Mouse (Mus musculus) hindbrain, embryonic 13.5 days (tissue): Measurements from ENCODE around the gene Mboat2. TPM values are rescaled to one million over a fixed set of nuclear protein-coding genes. Genes with fewer than 3 reads are reported as not detected.
A peak's percentile ranks its signal among the peaks of the same experiment; 100 is the strongest.

ENCODE experiments used
- ATAC-seq: fragments of 200-750 bp; cut with Nextera tagmentation; 2 replicates; pipeline ENCODE4 v1.8.0; 2017; ENCODE audit warnings: moderate TSS enrichment; ENCODE audit not compliant: low FRiP score
- H3K27ac ChIP-seq: fragments of 300-500 bp; sonication (generic); 2 replicates; pipeline ENCODE4 v1.5.1; 2015; ENCODE audit warnings: inconsistent platforms, mild to moderate bottlenecking, moderate library complexity
- H3K27me3 ChIP-seq: fragments of 300-500 bp; sonication (generic); 2 replicates; pipeline ENCODE4 v1.6.1; 2015; ENCODE audit warnings: mild to moderate bottlenecking, inconsistent platforms
- H3K36me3 ChIP-seq: fragments of 300-500 bp; sonication (generic); 2 replicates; pipeline ENCODE4 v1.6.1; 2015; ENCODE audit warnings: mild to moderate bottlenecking, inconsistent platforms
- H3K4me1 ChIP-seq: fragments of 300-500 bp; sonication (generic); replicated peaks from 2 replicates; pipeline ENCODE4 v1.6.1; 2015; ENCODE audit warnings: inconsistent platforms
- H3K4me2 ChIP-seq: fragments of 300-500 bp; sonication (generic); 2 replicates; pipeline ENCODE4 v1.6.1; 2015; ENCODE audit warnings: inconsistent platforms, mild to moderate bottlenecking, moderate library complexity
- H3K4me3 ChIP-seq: fragments of 300-500 bp; sonication (generic); 2 replicates; pipeline ENCODE4 v1.5.1; 2015; ENCODE audit warnings: mild to moderate bottlenecking, inconsistent platforms
- H3K9ac ChIP-seq: fragments of 300-500 bp; sonication (generic); 2 replicates; pipeline ENCODE4 v1.6.1; 2015; ENCODE audit warnings: mild to moderate bottlenecking, inconsistent platforms
- H3K9me3 ChIP-seq: fragments of 300-500 bp; sonication (generic); 2 replicates; pipeline ENCODE4 v1.6.1; 2016; ENCODE audit warnings: inconsistent platforms
- WGBS: fragments of 180-500 bp; shearing (Covaris S2); methylation state at CpG from one replicate; pipeline ENCODE4 v1.1.7; 2015; 5-methylcytosine and 5-hydroxymethylcytosine counted together
- polyA plus RNA-seq: library from polyadenylated mRNA; unstranded; fragments of >200 nt; fragmentation: Nextera tagmentation; extraction: Ambion mirVana; gene quantifications from 2 replicates; pipeline ENCODE4 v1.2.1, GENCODE M21; 2015

The Mboat2 gene
- polyA plus RNA-seq, 1 experiment from 2014 or later, result 82.0 TPM

DNA sequence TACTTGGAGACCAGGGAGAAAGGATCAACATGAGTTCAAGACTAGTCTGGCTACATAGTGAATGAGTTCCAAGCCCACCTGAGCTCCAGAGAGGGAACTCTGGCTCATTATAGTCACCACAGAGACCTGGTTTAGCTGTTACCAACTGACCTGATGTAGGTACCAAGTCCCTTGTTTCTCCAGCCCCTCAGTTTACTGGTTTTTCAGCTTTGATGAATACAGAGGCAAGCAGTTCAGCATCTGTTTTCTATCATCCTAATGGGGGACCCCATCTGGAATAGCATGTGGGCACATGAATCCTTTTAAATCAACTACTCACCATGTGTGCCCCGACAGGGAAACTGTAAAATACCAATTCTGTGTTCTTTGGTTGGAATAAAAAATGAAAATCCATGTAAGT lies 82.2 kb downstream of the Mboat2 start:
- Histone ChIP-seq H3K4me1 (peaks cover 8% of the 10 kb centered on the region; the same call in 1 of the 2 replicates), H3K4me3 (no peak overlapping the region)

DNA sequence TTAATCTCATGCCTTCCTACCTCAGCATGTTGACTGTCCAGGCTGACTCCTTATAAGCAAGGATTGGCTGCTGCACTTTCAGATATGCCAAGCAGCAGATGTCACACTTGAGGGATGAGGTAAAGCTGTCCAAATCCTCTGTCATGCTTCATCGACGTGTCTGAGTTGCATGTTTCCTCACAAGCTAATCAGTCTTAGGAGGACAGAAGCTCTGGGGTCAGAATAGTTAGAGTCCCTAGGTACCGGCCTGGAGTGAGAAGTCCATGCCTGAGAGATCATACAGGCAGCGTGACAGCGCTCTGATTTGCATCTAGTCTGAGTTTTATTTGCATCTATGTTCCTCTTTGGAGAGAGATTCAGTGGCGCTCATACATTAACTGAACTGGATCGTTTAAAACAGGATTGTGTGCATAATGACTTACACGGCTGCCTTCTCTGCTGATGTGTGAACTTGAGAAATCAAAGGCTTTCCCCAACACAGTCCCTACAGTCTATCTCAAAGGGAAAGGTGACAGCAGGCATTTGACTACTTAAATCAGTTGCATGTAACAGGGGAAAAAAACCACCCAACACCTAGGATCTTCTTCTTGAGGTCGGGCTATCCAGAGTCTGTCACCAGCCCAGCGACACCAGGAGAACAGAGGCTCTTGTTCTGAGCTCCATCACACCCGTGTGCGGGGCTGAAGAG lies 88.0 kb downstream of the Mboat2 start:
- H3K27ac ChIP-seq, result 0 out of 2 replicates have a peak overlapping the region, but pooled peaks have one; percentile 48
- no peaks in the 10 kb centered on the region for H3K27me3 ChIP-seq
- WGBS, result 65% methylated on average over 12 of the region's 12 CpGs
- H3K36me3 ChIP-seq, result peaks cover 22% of the 10 kb centered on the region
- no peaks in the 10 kb centered on the region for H3K9me3 ChIP-seq
- peaks cover 33% of the 10 kb centered on the region for H3K4me1 ChIP-seq
- ATAC-seq, result no peak
- H3K4me2 ChIP-seq, result no peak overlapping the region
- no peak overlapping the region for H3K9ac ChIP-seq
- no peak overlapping the region for H3K4me3 ChIP-seq

More for the DNA sequence above, 82.2 kb downstream of the Mboat2 start:
- 74% methylated on average over 1 of the region's 1 CpGs for WGBS
- Histone ChIP-seq H3K4me2 (no peak overlapping the region), H3K9ac (no peak overlapping the region), H3K27me3 (no peaks in the 10 kb centered on the region), H3K27ac (no peak overlapping the region), H3K36me3 (peaks cover 51% of the 10 kb centered on the region), H3K9me3 (no peaks in the 10 kb centered on the region)
- ATAC-seq, result no peak

DNA sequence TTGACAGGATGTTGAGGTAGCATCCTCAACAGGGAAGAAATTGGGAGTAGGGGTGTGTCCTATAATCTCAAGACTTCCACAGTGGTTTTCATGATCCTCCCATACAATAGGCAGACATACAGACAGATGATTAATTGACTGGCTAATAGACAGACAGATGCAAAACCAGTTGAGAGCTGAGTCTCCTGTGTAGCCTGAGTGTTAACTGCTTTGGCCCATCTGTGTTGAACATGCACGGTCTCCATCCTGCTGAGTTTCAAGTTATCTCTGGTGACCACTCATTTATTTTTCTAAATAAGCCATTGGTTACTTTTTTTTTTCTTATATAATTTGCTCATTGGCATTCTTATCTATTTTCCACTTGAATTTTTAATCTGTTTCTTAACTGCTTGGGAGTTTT lies 90.2 kb downstream of the Mboat2 start:
- 53% methylated on average over 1 of the region's 1 CpGs for WGBS
- H3K4me2 ChIP-seq, result no peak overlapping the region
- H3K27me3 ChIP-seq, result no peaks in the 10 kb centered on the region
- no peak overlapping the region for H3K9ac ChIP-seq
- no peak for ATAC-seq
- no peak overlapping the region for H3K4me3 ChIP-seq
- H3K4me1 ChIP-seq, result peaks cover 33% of the 10 kb centered on the region
- peaks cover 12% of the 10 kb centered on the region for H3K36me3 ChIP-seq
- H3K27ac ChIP-seq, result peak overlapping the region; percentile 12; the same call in 1 of the 2 replicates
- H3K9me3 ChIP-seq, result no peaks in the 10 kb centered on the region

DNA sequence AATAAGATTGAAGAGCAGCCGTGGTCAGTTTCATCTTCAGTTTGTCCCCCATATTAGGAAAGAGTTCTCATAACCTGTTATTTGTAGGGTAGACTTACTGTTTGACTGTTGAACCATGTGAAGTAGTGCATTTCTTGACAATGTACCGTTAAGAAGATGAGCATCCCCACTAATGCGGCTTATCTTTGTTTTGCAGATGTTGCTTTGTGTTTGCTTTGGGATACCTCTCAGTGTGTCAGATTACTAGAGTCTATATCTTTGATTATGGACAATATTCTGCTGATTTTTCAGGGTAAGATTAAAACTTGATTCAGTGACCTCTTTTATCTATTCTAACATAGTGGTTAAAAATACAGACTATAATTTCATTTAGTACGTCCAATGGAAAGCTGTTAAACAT lies 93.3 kb downstream of the Mboat2 start:
- Histone ChIP-seq H3K9ac (no peak overlapping the region), H3K27ac (no peak overlapping the region), H3K4me2 (no peak overlapping the region), H3K36me3 (peaks cover 3% of the 10 kb centered on the region; the same call in 1 of the 2 replicates), H3K4me1 (peaks cover 36% of the 10 kb centered on the region), H3K27me3 (no peaks in the 10 kb centered on the region), H3K4me3 (no peak overlapping the region), H3K9me3 (no peaks in the 10 kb centered on the region)
- no peak for ATAC-seq
- WGBS, result 89% methylated on average over 4 of the region's 4 CpGs

DNA sequence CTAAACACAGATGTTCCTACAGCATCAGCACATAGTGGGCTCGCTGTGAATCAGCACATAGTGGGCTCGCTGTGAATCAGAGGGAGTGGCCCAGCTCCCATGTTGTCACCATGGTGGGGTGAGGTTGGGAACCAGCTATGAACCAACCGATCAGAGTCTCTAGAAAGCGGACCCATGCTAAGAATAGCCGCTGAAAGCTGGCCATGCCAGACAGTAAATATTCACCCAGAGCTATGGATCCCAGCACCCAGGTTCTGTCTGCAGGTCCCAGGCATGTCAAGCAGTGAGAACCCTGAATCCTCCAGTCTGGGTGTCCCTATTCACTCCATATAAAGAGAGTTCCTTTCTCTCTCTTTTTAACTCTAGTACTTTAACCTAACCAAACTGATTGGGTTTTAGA lies 94.6 kb downstream of the Mboat2 start:
- H3K4me2 ChIP-seq, result no peak overlapping the region
- 84% methylated on average over 5 of the region's 5 CpGs for WGBS
- H3K9ac ChIP-seq, result no peak overlapping the region
- H3K27ac ChIP-seq, result no peak overlapping the region
- H3K4me3 ChIP-seq, result no peak overlapping the region
- H3K4me1 ChIP-seq, result peaks cover 30% of the 10 kb centered on the region
- no peak for ATAC-seq
- H3K9me3 ChIP-seq, result no peaks in the 10 kb centered on the region
- H3K27me3 ChIP-seq, result no peaks in the 10 kb centered on the region
- peaks cover 3% of the 10 kb centered on the region; the same call in 1 of the 2 replicates for H3K36me3 ChIP-seq

DNA sequence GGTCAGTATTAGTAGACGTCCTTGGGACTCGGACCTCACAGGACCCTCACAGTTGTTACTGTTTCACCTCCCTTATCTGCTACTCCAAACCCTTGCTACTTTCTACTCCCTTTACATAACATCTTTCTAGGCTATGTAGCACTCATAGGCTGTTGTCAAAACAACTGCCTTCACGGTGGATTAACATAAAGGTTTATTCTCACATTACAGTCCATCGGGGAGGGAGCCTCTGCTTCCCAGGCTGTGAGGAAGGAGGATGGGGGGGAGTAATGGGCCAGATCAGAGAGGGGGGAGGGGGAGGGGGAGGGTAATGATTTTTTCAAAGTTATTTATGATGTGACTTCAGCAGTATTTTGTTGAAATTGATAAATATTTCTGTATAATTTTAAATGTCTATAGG lies 95.0 kb downstream of the Mboat2 start:
- no peak for ATAC-seq
- Histone ChIP-seq H3K9me3 (no peaks in the 10 kb centered on the region), H3K4me1 (peaks cover 28% of the 10 kb centered on the region), H3K27me3 (no peaks in the 10 kb centered on the region), H3K4me3 (no peak overlapping the region), H3K9ac (no peak overlapping the region), H3K4me2 (no peak overlapping the region), H3K36me3 (peaks cover 3% of the 10 kb centered on the region; the same call in 1 of the 2 replicates), H3K27ac (no peak overlapping the region)
- 56% methylated on average over 4 of the region's 4 CpGs for WGBS

DNA sequence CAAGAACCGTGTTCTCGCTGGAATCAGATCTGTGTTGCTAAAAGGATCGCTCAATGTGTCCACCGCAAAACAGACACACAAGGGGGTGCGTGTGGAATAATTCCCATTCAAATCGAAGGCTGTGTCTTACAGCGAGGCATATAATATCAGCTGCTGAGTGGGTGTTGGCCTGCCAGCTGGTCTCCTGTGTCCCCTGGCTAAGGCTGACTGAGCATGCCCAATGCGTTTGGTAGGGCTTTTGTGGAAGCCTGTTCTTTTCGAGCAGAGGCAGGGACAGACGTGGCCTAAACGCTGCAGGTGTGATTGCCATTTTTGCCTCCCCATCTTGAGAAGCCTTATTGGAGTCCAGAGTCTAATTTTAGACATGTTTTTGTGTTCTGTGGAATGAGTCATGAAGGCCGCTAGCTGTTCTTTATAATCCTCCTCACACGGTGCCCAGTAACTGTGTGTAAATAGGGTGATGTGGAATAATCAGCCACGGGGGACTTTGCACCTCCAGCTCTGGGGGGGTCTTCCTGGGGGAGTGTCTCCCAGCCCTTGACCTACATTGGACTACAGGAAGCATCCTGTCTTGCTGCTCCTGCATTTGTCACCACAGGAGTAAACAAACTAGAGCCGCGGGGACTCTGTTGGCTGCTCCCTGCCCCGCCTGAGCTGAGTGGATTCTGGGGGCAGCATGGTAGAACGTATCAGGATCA lies 97.5 kb downstream of the Mboat2 start:
- Histone ChIP-seq H3K27ac (peak overlapping the region; percentile 86), H3K4me1 (peaks cover 33% of the 10 kb centered on the region), H3K9me3 (no peaks in the 10 kb centered on the region), H3K9ac (peak overlapping the region; percentile 43; the same call in 1 of the 2 replicates), H3K27me3 (no peaks in the 10 kb centered on the region), H3K4me2 (no peak overlapping the region), H3K4me3 (no peak overlapping the region), H3K36me3 (peaks cover 9% of the 10 kb centered on the region; the same call in 1 of the 2 replicates)
- ATAC-seq, result peak; percentile 58
- WGBS, result 56% methylated on average over 18 of the region's 18 CpGs

DNA sequence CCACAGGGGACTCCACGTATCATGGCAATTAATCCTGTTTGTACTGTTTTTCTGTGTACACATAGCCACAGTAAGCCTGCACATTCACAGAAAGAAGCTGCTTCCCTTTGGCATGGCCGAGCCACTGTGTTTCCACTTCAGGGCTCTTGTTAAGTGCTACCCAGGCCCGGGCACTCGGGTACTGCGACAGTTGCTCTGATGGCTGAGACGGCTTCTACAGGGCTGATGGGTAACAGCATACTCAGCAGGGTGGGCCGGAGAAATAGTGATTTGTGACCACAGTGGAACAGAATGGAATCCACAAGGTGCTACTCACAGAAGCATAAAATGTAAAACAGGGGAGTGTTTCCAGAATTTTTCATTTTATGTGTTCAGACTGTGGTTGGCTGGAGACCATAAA lies 98.4 kb downstream of the Mboat2 start:
- Histone ChIP-seq H3K36me3 (peaks cover 9% of the 10 kb centered on the region; the same call in 1 of the 2 replicates), H3K9ac (no peak overlapping the region), H3K4me3 (no peak overlapping the region), H3K27me3 (no peaks in the 10 kb centered on the region), H3K4me2 (no peak overlapping the region), H3K9me3 (no peaks in the 10 kb centered on the region), H3K4me1 (peaks cover 40% of the 10 kb centered on the region), H3K27ac (peak overlapping the region; percentile 86)
- no peak for ATAC-seq
- 67% methylated on average over 7 of the region's 7 CpGs for WGBS

DNA sequence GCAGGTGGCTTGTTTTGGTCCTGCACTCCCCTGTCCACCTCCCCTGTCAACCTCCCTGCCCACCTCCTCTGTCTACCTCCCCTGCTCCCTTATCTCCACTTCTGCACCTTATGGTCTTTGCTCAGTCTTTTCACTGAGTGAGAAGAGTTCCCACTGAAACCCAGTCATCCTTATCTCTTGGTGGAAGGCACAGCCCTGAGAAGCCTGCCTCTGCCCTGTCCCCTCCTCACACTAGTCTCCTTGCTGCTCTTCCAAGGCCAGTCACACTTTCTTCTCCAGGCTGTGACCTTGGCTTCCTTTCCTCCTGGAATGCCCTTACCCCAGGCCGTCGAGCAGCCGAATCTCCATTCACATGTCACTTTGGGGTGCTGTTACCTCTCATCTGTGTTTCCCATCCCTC lies 100.1 kb downstream of the Mboat2 start:
- 87% methylated on average over 3 of the region's 3 CpGs for WGBS
- Histone ChIP-seq H3K4me2 (no peak overlapping the region), H3K27me3 (no peaks in the 10 kb centered on the region), H3K9me3 (no peaks in the 10 kb centered on the region), H3K4me3 (no peak overlapping the region), H3K9ac (no peak overlapping the region), H3K36me3 (0 out of 2 replicates have a peak, but pooled peaks cover 14% of the 10 kb centered on the region), H3K4me1 (peaks cover 40% of the 10 kb centered on the region), H3K27ac (no peak overlapping the region)
- ATAC-seq, result no peak

DNA sequence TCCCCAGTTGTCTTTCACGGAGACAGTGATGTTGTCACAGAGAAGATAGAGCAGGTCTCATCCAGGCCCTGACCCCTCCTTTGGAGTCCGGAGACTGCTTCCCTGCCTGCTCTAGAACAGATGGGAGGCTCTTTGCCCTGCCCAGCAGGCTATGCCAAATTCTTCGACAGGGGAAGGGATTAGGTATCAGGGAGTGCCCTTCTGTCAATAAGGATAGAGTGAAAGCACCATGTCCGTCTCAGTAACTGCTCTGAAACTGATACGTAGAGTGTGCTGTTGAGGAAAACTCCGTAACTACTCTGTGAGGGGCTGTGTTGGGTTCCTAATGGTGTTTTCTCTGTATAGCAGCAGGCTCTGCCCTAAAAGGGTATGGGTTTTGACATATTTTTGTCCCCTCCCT lies 101.4 kb downstream of the Mboat2 start:
- 75% methylated on average over 6 of the region's 6 CpGs for WGBS
- Histone ChIP-seq H3K36me3 (0 out of 2 replicates have a peak, but pooled peaks cover 17% of the 10 kb centered on the region), H3K9ac (no peak overlapping the region), H3K4me2 (no peak overlapping the region), H3K9me3 (no peaks in the 10 kb centered on the region), H3K4me1 (peaks cover 40% of the 10 kb centered on the region), H3K27me3 (no peaks in the 10 kb centered on the region), H3K4me3 (no peak overlapping the region), H3K27ac (0 out of 2 replicates have a peak overlapping the region, but pooled peaks have one; percentile 40)
- ATAC-seq, result no peak

DNA sequence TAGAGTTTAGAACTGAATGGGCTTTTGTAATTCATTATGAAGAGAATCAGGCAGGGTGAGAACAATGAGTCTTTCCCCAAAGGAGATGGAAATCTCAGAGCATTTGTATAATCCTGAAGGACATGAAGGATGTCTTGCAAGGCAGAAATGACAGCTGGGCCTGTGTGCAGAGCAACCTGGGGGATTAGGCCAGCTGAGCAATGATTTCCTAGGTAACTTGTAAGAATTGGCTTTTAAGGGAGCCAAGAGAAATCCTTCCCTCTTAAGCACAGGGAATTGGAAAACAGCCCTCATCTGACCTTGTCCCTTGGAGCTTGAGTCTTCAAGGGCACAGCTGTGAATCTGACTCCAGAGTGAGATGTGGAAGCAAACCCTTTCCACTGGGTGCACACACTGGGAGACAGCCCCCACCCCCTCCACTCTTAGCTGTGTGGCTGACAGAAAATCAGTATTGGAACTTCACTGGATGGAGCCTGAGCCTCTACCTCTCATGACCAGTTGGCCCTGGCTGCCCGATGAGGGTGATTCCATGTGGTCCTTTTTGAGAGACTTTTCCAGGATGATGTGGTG lies 102.6 kb downstream of the Mboat2 start:
- Histone ChIP-seq H3K4me3 (no peak overlapping the region), H3K4me1 (peaks cover 32% of the 10 kb centered on the region), H3K4me2 (no peak overlapping the region), H3K9me3 (no peaks in the 10 kb centered on the region), H3K27me3 (no peaks in the 10 kb centered on the region), H3K36me3 (0 out of 2 replicates have a peak, but pooled peaks cover 17% of the 10 kb centered on the region), H3K9ac (no peak overlapping the region), H3K27ac (peak overlapping the region; percentile 40)
- ATAC-seq, result no peak
- 91% methylated on average over 1 of the region's 1 CpGs for WGBS

DNA sequence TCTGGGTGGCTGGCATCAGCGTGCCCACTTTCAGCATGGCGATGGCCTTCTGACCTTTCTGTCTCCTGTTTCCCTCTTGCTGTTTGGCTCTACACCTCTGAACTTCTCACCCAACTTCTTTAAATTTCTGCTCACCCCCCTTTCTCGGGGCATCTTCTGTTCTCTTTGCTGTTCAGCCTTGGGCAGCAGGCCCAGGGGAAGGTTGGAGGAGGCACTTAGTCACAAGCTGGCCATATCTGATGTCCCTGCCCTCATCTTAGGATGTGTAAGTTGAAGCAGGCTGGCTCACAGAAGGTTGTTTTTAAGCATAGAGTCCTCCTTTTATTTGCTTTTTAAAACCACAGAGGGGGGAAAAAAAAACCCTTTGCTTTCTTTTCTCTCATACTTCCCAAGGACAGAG lies 103.3 kb downstream of the Mboat2 start:
- H3K27ac ChIP-seq, result peak overlapping the region; percentile 40; the same call in 1 of the 2 replicates
- H3K4me2 ChIP-seq, result no peak overlapping the region
- H3K36me3 ChIP-seq, result 0 out of 2 replicates have a peak, but pooled peaks cover 17% of the 10 kb centered on the region
- H3K4me3 ChIP-seq, result no peak overlapping the region
- no peak for ATAC-seq
- no peak overlapping the region for H3K9ac ChIP-seq
- no peaks in the 10 kb centered on the region for H3K27me3 ChIP-seq
- 88% methylated on average over 3 of the region's 3 CpGs for WGBS
- no peaks in the 10 kb centered on the region for H3K9me3 ChIP-seq
- H3K4me1 ChIP-seq, result peaks cover 25% of the 10 kb centered on the region
